Mouse (Mus musculus) left cerebral cortex, postnatal 4 days (tissue): Measurements from ENCODE around the gene Tesk1. TPM values are rescaled to one million over a fixed set of nuclear protein-coding genes. Genes with fewer than 3 reads are reported as not detected.
"Not testable (repeated sequence)": the region's sequence is repeated elsewhere in the genome, so short reads cannot be mapped to it uniquely, and the experiment has no call there.

Experiments
- DNase-seq: peaks from one replicate; pipeline ENCODE4 v3.0.0-alpha.2; 2022
- intact Hi-C: fragments of 180-260 bp; cut with DNase I; formaldehyde crosslinking; loops from one replicate; pipeline ENCODE4 v1.15.1; 2025
- total RNA-seq, 2 experiments: library from RNA; stranded (reverse); gene quantifications; 2 replicates each; pipeline ENCODE4 v1.2.3; 2021

The Tesk1 gene
- total RNA-seq, 2 experiments from 2014 or later: 106 to 108 TPM

GRCm38 (mm10) chr4:43448554-43448953 lies 6.8 kb downstream of the Tesk1 start:
- DNase-seq: no peak
- intact Hi-C loops: no loop called here

- no peak for DNase-seq
- intact Hi-C loops: no loop called here
These were observed 10.6 kb downstream of the Tesk1 start for GRCm38 (mm10) chr4:43452315-43452714.

- intact Hi-C loops: no loop called here
These were observed 11.7 kb downstream of the Tesk1 start for GRCm38 (mm10) chr4:43453413-43453812.

GRCm38 (mm10) chr4:43454041-43454836 lies 12.5 kb downstream of the Tesk1 start, which contains the start of gene Cd72:
Gene Cd72 (minus strand): TSS chr4:43454628.
- intact Hi-C loops: no loop called here

More at GRCm38 (mm10) chr4:43453413-43453812, 11.7 kb downstream of the Tesk1 start:
- DNase-seq: no peak

GRCm38 (mm10) chr4:43456470-43456869 lies 14.7 kb downstream of the Tesk1 start:
- intact Hi-C loops: no loop called here
- no peak for DNase-seq

More at GRCm38 (mm10) chr4:43454041-43454836, 12.5 kb downstream of the Tesk1 start, which contains the start of gene Cd72:
- no peak for DNase-seq

GRCm38 (mm10) chr4:43457124-43457523 lies 15.4 kb downstream of the Tesk1 start:
- intact Hi-C loops: no loop called here
- no peak for DNase-seq

GRCm38 (mm10) chr4:43463102-43463501 lies 21.4 kb downstream of the Tesk1 start:
- DNase-seq: no peak
- intact Hi-C loops: no loop called here

- intact Hi-C loops: no loop called here
These were observed 24.2 kb downstream of the Tesk1 start for GRCm38 (mm10) chr4:43465935-43466334.

GRCm38 (mm10) chr4:43466872-43467271 lies 25.1 kb downstream of the Tesk1 start:
- intact Hi-C loops: no loop called here
- no peak for DNase-seq

More at GRCm38 (mm10) chr4:43465935-43466334, 24.2 kb downstream of the Tesk1 start:
- DNase-seq: no peak

- DNase-seq: no peak
- intact Hi-C loops: no loop called here
These were observed 28.6 kb downstream of the Tesk1 start for GRCm38 (mm10) chr4:43470301-43470700.

- intact Hi-C loops: no loop called here
- no peak for DNase-seq
These were observed 31.9 kb downstream of the Tesk1 start for GRCm38 (mm10) chr4:43473636-43474035.

GRCm38 (mm10) chr4:43476604-43477003 lies 34.9 kb downstream of the Tesk1 start:
- DNase-seq: no peak
- intact Hi-C loops: no loop called here

GRCm38 (mm10) chr4:43477857-43478533 lies 36.3 kb downstream of the Tesk1 start:
- DNase-seq: peak; percentile 89
- intact Hi-C loops: no loop called here

- intact Hi-C loops: no loop called here
- DNase-seq: no peak
These were observed 36.8 kb downstream of the Tesk1 start for GRCm38 (mm10) chr4:43478534-43478858.

GRCm38 (mm10) chr4:43478906-43479832 lies 37.4 kb downstream of the Tesk1 start:
- intact Hi-C loops: no loop called here
- peak; percentile 77 for DNase-seq

- no peak for DNase-seq
- intact Hi-C loops: no loop called here
These were observed 39.2 kb downstream of the Tesk1 start for GRCm38 (mm10) chr4:43480985-43481384.

GRCm38 (mm10) chr4:43481894-43482456 lies 40.2 kb downstream of the Tesk1 start:
- DNase-seq: no peak
- intact Hi-C loops: no loop called here

- intact Hi-C loops: no loop called here
- DNase-seq: no peak
These were observed 40.9 kb downstream of the Tesk1 start for GRCm38 (mm10) chr4:43482591-43482990.

GRCm38 (mm10) chr4:43483535-43484091 lies 41.9 kb downstream of the Tesk1 start, which contains the start of gene Sit1:
Gene Sit1 (minus strand): TSS chr4:43483734.
- DNase-seq: no peak
- intact Hi-C loops: no loop called here

- DNase-seq, intact Hi-C loops: not testable (repeated sequence)
These were observed 43.9 kb downstream of the Tesk1 start for GRCm38 (mm10) chr4:43485666-43486065.
